Mouse (Mus musculus) bone marrow, adult 2 months (tissue): ENCODE results near the gene Prnp.

Source experiments
- CTCF ChIP-seq: fragments of 200-500 bp; IDR thresholded peaks from 2 replicates; pipeline ENCODE4 v1.5.1; 2011; ENCODE audit warnings: low read length, control low read depth; ENCODE audit not compliant: control insufficient read depth, insufficient read depth
- POLR2A ChIP-seq: fragments of 200-500 bp; IDR thresholded peaks from 2 replicates; pipeline ENCODE4 v1.6.1; 2011; ENCODE audit warnings: low read depth, mild to moderate bottlenecking, control low read depth, low read length, borderline replicate concordance; ENCODE audit not compliant: control insufficient read depth

- TF ChIP-seq POLR2A, result no peak
- TF ChIP-seq CTCF, result no peak
Observed at GRCm38 (mm10) chr2:131897336-131898109, 12.2 kb upstream of the Prnp start.
